Mouse (Mus musculus): ENCODE results near the gene Hoxd4.

Hoxd4 gene

DNA sequence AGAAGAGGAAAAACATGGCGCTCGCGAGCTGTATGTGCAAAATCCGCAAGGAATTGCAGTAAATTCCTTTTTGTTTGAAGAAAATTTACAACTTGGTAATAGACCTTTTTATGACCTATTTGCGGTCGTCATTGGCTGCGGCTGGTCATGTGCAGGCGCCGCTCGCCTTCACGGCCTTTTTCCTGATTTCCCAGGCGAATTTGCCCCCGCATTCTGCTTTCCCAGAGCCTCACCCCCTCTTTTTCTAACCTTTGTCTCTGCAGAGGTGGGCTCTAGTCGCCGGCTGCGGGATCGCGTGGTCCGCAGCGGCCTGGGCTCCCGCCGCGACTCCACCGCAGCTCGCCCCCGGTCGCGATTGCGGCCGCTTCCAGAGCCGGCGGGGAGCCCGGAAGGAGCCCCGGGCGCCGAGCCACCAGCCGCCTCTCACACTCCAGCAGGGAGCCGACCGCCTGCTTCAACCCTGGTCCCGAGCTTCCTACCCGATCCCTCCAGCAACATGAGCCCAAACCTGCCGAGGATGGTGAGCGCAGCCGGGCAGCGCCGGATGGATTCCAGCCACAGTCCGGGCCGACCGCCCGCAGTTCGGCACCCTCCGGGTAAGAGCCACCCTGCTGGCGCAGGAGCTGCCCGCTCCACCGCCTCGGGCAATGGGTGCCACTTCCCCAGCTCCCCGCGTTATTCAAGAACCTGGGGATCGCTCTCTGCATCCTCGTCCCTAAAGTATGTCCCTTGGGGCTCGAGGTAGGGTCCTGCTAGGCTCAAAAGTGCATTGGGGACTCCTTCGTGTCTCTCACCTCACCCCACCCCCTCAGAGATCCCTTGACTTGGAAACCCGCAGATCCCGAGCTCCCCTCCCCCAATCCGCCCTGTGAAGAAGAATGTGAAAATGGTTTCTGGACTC, at the start of gene Hoxd4, which contains the start of gene Hoxd3:
Gene Hoxd4 (plus strand): TSS at position 209 of the 901 bp plus-strand sequence.
Gene Hoxd3 (plus strand): TSS at position 207 of the 901 bp plus-strand sequence.
- no peak for DNase-seq (ENCODE audit: low spot score)

DNA sequence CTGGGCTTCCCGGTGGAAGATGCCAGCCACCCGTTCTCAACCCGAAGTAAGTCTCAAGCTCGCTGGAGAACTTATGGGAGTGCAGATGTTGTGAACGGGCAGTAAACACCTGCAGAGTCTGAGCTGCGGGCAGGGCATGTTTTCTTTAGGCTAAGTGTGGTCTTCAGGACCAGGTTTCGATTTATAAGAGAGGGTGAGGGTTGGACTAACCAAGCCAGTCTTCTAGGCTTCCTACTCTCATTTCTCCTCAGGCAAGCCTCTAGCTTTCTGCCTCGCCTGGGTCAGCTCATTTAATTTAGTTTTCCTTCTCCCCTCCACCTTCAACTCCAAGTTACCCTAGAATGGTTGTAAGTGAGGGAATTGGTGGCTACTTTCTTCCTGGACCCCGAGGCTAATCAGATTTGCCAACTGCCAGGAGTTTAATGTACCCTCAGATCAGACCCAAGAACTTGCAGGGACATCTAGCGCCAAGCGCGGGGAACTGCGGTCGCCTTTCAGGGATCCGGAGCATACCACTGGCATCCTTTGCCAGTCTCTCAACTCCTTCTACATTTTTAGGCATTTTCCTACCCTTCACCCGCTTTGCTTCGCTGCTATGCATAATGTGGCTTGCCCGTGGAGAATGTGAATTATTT, 48.3 kb upstream of the Hoxd4 start:
- peak; percentile 14 for DNase-seq (ENCODE audit: low spot score)

DNA sequence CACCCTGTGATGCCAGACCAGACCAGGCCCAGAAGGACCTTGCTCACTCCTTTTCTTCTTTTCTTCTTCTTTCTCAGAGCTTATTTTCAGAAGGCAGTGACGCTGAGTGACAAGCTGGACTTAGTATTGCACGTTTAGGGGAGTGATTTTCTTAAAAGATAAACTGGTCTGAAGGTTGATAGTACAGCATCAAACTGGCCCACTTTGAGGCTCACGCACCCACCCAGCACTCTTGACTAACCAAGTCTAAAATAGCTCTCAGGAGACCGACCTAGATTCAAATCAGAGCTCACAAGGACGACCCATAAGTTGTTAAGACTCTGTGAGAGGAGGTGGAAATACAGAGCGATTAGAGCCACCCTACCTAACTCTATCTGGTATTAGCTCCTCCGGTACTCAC, 45.3 kb upstream of the Hoxd4 start:
- no peak for DNase-seq (ENCODE audit: low spot score)

DNA sequence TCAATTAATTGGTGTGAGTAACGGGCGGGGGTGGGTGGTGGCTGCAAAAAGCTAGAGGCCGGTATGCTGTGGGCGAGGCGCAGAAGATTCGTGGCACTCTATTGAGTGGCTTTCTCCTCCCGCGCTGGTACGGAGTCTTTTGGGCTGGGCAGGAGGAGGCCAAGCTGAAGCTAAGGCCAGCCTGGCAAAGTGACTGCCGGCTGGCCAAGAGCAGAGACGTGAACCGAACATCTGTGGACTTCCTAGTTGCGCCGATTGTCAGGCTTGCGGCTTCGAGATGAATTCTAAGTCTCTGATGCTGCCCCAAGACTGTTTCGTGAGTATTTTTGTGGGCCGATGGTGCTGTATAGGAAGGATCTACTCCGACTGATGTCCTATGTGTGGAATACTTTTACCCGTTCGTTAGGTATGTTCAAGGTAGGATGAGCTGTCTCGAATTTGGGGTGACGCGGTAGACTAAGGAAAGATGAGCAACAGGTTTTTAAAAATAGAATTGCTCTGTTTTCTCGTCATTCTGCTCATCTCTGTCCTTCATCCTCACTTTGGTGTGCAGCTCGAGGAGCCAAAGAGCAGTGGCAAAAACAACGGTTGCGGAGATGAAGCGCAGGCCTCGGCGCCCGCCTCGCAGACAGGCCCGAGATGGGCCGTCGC, 44.4 kb upstream of the Hoxd4 start:
- DNase-seq (ENCODE audit: low spot score): no peak

DNA sequence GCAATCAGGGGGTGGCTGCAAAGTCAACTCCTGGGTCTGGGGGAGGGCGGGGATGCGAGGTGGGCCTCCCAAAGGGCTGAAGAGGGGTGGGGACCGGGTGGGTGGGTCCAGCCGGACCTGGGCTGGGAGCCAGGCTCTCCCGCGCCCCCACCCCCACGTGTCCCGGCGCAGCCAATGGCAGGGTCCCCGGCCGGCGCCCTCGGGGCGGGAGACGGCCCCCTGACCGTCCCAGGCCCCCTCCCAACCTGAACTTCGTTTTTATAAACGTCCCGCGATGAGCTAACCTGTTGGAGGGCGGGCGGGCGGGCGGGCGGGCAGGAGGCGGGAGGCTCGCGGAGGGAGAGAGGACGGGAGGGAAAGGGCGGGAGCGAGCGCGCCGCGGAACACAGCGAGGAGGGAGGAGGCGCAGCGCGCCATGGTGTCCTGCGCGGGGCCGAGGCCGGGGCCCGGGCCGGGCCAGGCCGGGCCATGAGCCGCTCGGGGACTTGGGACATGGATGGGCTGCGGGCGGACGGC, 43.8 kb upstream of the Hoxd4 start, which contains the start of gene Hoxd13:
Gene Hoxd13 (plus strand): TSS at position 469 of the 516 bp plus-strand sequence.
- no peak for DNase-seq (ENCODE audit: low spot score)

DNA sequence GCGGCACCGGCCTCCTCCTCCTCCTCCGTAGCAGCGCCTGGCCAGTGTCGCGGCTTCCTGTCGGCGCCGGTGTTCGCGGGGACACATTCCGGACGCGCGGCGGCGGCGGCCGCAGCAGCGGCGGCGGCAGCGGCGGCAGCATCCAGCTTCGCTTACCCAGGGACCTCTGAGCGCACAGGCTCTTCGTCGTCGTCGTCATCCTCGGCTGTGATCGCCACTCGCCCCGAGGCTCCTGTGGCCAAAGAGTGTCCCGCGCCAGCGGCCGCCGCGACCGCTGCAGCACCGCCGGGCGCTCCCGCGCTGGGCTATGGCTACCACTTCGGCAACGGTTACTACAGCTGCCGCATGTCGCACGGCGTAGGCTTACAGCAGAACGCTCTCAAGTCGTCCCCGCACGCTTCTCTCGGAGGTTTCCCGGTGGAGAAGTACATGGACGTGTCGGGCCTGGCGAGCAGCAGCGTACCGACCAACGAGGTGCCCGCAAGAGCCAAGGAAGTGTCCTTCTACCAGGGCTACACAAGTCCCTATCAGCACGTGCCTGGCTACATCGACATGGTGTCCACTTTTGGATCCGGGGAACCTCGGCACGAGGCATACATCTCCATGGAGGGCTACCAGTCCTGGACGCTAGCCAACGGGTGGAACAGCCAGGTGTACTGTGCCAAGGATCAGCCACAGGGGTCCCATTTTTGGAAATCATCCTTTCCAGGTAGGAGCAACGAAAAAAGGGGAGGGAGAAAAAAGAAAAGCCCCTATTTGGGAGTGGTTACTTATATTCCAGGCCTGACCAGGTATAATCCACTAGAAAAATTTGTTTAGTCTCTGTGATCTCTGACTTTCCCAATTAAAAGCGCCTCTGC, 43.1 kb upstream of the Hoxd4 start:
- no peak for DNase-seq (ENCODE audit: low spot score)

DNA sequence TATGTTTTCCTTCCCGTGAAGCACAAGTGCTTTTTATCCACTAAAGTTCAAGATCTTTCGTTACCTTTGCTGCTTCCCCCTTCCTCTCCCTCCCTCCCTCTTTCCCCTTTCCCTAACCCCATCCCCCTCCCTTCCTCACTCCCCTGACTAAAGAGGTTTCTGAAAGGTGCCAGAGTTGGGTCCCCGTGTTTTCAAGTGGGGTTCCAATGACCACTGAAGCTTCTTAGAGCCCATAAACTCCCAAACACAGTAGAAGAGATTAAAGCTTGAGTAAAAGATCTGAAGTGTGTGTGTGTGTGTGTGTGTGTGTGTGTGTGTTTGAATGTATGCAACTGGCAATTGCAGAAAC, 42.5 kb upstream of the Hoxd4 start:
- no peak for DNase-seq (ENCODE audit: low spot score)

DNA sequence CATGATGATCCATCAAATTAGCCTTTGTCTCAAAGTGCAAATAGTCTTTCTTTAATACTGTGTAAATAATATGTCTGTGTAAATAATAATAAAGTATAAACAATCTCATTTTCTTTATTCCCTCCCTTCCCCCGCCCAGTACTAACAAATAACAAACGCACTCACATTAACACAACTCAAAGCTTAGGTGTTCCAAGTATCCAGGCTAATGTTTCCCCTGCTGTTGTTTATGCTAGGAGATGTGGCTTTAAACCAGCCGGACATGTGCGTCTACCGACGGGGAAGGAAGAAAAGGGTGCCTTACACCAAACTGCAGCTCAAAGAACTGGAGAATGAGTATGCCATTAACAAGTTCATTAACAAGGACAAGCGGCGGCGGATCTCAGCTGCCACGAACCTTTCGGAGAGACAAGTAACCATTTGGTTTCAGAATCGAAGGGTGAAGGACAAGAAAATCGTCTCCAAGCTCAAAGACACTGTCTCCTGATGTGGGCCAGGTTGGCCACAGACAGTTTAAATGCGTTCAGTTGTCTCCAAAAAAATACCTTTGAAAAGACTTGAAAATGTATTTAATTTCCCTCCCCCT, 42.0 kb upstream of the Hoxd4 start:
- DNase-seq (ENCODE audit: low spot score): no peak

DNA sequence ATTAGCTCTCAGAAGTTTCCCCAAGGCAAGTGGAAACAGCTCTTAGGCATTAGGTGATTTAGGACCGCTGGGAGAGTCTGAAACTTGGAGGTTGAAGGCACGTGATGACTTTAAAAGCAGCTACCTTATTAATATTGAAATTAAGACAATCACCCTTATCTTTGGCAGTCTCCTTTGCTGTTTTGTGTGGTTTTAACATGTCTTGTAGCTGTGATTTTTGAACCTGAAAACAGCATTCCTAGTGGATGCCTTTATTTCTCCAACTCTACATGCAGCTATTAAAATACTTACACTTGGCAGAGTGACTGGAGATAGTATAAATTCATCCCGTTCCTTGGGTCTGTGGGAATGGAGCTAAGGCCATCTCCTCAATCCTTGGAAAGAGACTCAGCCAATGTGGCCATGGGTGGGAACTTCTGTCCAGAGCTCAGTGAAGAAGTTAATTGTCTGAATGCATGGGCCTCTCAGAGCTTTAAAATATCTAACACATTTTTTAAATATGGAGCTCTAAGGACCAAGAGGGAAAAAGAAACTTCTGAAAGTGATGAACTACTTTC, 41.0 kb upstream of the Hoxd4 start:
- no peak for DNase-seq (ENCODE audit: low spot score)

DNA sequence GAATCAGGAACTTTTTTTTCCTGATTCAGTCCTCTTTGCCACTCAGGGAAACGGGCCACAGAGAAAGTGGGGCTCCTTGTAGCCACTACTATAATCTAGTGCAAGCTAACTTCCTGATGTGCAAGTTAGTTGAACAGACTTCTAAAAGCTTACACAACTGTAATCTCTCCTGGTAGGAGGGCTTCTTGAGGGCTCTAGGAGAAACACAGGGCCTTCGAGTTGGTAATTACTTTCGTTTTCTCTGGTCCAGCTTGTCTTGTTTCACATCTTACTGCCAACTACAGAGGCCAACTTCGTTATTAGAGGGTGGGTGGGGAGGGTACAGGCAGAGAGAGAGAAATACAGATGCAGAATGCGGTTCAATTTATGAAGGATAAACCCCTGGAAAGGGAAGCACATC, 39.9 kb upstream of the Hoxd4 start:
- no peak for DNase-seq (ENCODE audit: low spot score)

DNA sequence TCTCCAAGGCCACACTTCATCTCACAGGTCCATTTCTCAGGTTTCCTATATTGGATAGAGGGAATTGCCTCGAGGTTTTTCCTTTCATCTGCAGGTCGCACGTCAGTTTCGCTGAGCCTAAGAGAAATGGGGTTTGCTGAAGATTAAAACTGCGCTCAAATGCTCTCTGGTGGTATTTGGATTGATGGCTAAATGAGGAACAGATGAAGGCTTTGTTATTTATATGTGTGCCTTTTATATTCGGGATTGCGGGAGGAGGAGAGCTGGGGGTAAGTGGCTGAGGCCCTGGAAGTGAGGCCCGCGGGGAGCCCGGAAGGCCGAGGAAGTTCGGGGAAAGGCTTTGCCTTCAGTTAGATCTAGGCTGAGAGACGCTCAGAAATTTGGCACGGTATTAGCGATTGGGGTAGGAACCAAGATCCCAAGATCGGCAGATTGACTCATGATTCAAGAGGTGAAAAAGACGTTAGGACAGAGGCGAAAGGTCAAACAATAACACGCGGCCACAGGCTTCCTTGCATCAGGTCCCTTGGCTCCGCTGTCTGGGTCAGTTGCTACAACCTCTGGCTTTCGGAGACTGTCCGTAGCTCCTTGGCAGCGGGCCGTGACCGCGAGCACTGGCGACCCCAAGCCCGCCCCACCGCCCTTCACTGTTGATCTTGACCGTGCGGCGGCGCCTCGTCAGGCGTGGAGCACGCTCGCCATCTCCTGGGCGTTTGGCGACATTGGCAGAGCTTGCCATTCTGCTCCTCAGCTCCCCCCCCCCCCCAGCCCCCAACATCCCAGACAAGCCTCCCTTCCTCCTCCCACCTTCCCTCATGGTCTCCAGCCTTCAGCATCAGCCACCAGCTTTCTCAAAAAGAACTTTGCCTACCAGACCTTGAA, 39.0 kb upstream of the Hoxd4 start:
- no peak for DNase-seq (ENCODE audit: low spot score)

DNA sequence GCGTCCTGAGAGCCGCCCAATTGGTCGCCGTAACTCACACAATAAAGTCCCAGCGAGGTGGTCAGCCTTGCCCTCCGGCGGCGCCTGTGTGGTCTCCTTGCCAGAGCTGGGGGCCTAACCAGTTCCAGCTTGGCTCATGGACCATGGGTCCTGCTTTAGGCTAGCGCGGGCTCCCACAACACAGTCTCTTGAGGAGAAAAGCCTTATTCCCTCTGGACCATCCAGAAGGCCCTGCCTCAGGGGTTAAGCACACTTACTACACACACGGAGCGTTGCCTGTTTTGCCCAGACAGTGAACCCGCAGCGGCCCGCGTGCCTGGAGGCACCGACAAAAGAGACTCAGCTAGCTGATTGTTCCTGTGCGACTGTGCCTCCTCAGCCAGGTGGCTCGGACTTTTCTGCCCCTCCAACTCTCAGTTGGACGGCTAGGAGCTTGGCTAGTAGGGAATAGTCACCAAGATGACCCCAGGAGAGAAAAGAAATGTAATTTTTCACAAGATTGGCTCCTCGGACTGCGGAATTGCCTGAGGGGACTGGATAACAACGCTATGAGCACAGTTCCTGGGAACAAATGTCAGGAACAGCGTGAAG, 37.8 kb upstream of the Hoxd4 start:
- no peak for DNase-seq (ENCODE audit: low spot score)

DNA sequence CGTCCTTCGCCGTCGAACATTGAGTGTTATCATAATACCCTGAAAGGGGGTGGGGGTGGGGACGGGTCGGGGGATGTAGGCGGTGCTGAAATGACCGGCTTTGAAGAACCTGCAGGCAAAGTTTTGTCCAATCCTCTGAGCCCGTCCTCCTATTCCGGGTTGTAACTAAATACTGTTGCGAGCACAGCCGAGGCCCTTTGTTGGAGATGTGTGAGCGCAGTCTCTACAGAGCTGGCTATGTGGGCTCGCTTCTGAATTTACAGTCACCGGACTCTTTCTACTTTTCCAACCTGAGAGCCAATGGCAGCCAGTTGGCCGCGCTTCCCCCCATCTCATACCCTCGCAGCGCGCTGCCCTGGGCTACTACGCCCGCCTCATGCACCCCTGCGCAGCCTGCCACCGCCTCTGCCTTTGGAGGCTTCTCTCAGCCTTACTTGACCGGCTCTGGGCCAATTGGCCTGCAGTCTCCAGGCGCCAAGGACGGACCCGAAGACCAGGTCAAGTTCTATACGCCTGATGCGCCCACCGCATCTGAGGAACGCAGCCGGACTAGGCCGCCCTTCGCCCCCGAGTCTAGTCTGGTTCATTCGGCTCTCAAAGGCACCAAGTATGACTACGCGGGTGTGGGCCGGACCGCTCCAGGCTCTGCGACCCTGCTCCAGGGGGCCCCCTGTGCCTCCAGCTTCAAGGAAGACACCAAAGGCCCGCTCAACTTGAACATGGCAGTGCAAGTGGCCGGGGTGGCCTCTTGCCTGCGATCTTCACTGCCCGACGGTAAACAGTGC, 36.7 kb upstream of the Hoxd4 start, which contains the start of gene Hoxd12:
Gene Hoxd12 (plus strand): TSS at position 133 of the 785 bp plus-strand sequence.
- no peak for DNase-seq (ENCODE audit: low spot score)

DNA sequence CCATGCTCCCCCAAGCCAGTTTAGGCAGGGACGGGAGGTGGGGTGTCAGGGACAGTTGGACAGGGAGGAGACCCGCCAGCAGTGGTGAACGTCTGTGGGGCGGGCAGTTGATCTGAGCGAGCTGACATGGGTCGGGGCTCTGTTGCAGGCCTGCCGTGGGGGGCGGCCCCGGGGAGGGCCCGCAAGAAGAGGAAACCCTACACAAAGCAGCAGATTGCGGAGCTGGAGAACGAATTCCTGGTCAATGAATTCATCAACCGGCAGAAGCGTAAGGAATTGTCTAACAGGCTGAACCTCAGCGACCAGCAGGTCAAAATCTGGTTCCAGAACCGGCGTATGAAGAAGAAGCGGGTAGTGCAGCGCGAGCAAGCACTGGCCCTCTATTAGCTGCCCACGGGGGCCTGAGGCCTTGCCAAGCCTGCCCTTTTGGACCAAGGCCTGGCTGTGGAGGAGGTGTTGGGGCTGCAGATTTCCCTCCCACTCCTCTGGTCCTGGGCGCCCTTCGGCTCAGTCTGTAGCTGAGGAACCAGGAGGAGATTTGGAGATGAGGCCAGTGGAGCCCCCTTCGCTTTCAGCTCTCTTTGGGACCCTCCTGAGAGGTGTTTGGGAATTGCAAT, 36.0 kb upstream of the Hoxd4 start:
- no peak for DNase-seq (ENCODE audit: low spot score)

DNA sequence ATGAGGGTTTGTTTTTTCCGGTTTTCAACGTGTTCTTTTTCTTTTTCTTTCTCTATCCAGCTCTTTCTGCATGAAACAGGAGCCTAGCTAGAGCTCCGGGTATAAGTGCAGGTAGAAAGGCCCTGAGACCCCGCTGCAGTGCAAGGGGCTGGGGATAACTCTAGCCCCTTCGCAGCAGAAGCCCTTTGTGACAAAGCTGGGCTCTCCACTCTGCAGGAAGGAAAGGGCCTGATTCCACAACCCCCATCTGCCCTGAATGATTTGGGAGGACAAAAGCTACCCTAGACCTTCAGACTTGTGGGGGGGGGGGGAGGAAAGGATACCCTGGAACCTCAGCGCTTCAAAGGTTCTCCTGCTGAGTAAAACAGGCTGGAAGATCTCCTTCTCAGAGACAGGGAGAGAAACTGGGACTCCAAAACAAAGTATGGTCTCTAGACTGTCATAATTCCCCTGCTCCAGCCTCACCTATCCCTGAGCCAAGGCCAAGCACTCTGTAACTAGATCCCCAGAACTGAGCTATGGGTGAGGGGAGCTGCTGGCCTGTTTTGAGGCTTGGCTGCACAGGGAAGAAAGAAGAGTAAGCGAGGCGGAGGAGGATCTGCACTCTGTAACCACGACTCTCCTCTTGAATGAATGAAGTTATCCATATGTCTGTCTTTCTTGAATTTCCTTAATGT, 35.2 kb upstream of the Hoxd4 start:
- DNase-seq (ENCODE audit: low spot score): no peak

DNA sequence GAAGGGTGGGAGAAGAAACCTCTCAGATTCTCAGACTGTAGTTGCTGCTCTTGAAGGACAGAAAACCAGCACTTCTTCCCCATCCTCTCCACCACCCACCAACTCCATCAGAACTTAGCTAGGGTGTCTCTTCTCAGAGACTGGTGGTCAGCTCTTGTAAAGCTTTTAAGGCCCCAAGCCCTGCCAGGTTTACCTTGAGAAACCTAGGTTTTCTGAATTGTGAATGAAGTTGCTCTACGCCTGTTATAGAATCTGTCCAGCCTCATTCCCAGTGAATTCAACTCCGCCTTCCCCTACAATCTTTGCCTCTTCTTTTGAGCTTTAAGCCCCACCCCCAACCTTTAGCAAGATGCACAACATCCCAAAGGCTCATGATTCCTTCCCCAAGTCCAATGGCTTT, 34.6 kb upstream of the Hoxd4 start:
- DNase-seq (ENCODE audit: low spot score): no peak

DNA sequence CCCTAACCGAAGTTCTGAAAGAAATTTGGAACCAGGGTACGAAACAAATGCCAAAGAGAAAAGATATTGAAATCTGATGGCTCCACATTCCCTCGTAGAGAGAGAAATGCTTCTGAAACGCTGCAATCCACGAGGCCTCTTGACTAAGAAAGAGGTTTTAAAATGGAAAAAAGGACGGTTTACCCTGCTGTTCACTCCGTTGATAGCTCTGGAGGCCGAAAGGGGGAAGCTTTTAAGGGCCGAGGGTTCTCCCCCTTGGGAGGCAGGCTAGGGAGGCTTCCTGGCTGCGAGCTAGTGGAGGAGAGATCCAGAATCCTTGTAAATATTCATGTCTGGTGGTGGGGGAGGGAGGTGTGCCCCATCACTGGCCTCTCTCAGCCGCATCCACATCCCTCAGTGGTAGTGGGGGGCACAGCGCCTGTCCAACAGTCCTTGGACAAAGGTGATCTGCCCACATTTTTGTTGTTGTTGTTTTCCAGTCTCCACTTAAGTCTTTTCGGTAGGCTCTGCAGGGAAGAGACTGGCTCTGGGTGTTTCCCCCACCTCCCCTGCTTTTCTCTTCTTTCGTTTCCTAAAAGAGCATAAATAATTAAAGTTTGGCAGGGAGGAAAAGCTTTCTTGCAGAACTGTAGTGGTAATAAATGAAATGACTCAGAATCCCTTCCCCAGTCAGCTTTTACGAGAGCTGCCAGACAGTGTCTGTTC, 32.7 kb upstream of the Hoxd4 start, which contains the start of gene Hoxd11:
Gene Hoxd11 (plus strand): TSS at position 667 of the 705 bp plus-strand sequence.
- DNase-seq (ENCODE audit: low spot score): no peak

Measured in yolk sac, embryonic 10.5 days (tissue).